Mouse (Mus musculus): Measurements from ENCODE around the gene Apopt1. TPM values are rescaled to one million over a fixed set of nuclear protein-coding genes. Genes with fewer than 3 reads are reported as not detected.

The Apopt1 gene
- polyA plus RNA-seq, 1 experiment from 2014 or later, result 69.6 TPM

GRCm38 (mm10) chr12:111756082-111756697 is 43.1 kb downstream of the Apopt1 start:
- no peak for ATAC-seq (ENCODE audit: low read depth)
- H3K4me1 ChIP-seq (ENCODE audit: control insufficient read depth, insufficient read depth, low read length), result peaks cover 18% of the 10 kb centered on the region
- H3K9me3 ChIP-seq (ENCODE audit: control insufficient read depth, low read length), result no peaks in the 10 kb centered on the region
- no peak overlapping the region for H3K27ac ChIP-seq (ENCODE audit: low read depth, low read length)
- no peak overlapping the region for H3K9ac ChIP-seq (replicated peaks; ENCODE audit: low read depth, low read length)
- H3K27me3 ChIP-seq (ENCODE audit: control insufficient read depth, insufficient read depth, low read length), result no peaks in the 10 kb centered on the region
- H3K4me3 ChIP-seq (ENCODE audit: low read depth, low read length), result no peak overlapping the region
- no peaks in the 10 kb centered on the region for H3K36me3 ChIP-seq (ENCODE audit: control insufficient read depth, insufficient read depth, low read length)
- WGBS, result 61% methylated on average over 4 of the region's 4 CpGs
- H3K4me2 ChIP-seq (ENCODE audit: low read depth, low read length), result no peak overlapping the region

- 48% methylated on average over 5 of the region's 5 CpGs for WGBS
Observed at GRCm38 (mm10) chr12:111756698-111757082, 43.6 kb downstream of the Apopt1 start.

GRCm38 (mm10) chr12:111757561-111758325 is 44.7 kb downstream of the Apopt1 start:
- H3K4me2 ChIP-seq (ENCODE audit: low read depth, low read length), result peak overlapping the region; percentile 99
- 34% methylated on average over 10 of the region's 10 CpGs for WGBS
- H3K9ac ChIP-seq (replicated peaks; ENCODE audit: low read depth, low read length), result peak overlapping the region; percentile 97
- H3K4me1 ChIP-seq (ENCODE audit: control insufficient read depth, insufficient read depth, low read length), result peaks cover 29% of the 10 kb centered on the region
- no peaks in the 10 kb centered on the region for H3K27me3 ChIP-seq (ENCODE audit: control insufficient read depth, insufficient read depth, low read length)
- peak overlapping the region; percentile 97 for H3K27ac ChIP-seq (ENCODE audit: low read depth, low read length)
- peak overlapping the region; percentile 88 for H3K4me3 ChIP-seq (ENCODE audit: low read depth, low read length)
- no peak for ATAC-seq (ENCODE audit: low read depth)
- no peaks in the 10 kb centered on the region for H3K9me3 ChIP-seq (ENCODE audit: control insufficient read depth, low read length)
- no peaks in the 10 kb centered on the region for H3K36me3 ChIP-seq (ENCODE audit: control insufficient read depth, insufficient read depth, low read length)

More at GRCm38 (mm10) chr12:111756698-111757082, 43.6 kb downstream of the Apopt1 start:
- Histone ChIP-seq H3K27ac (ENCODE audit: low read depth, low read length) (no peak overlapping the region), H3K4me3 (ENCODE audit: low read depth, low read length) (no peak overlapping the region), H3K4me1 (ENCODE audit: control insufficient read depth, insufficient read depth, low read length) (peaks cover 22% of the 10 kb centered on the region), H3K4me2 (ENCODE audit: low read depth, low read length) (no peak overlapping the region), H3K9me3 (ENCODE audit: control insufficient read depth, low read length) (no peaks in the 10 kb centered on the region), H3K36me3 (ENCODE audit: control insufficient read depth, insufficient read depth, low read length) (no peaks in the 10 kb centered on the region), H3K27me3 (ENCODE audit: control insufficient read depth, insufficient read depth, low read length) (no peaks in the 10 kb centered on the region), H3K9ac (replicated peaks; ENCODE audit: low read depth, low read length) (no peak overlapping the region)
- ATAC-seq (ENCODE audit: low read depth), result no peak

DNA sequence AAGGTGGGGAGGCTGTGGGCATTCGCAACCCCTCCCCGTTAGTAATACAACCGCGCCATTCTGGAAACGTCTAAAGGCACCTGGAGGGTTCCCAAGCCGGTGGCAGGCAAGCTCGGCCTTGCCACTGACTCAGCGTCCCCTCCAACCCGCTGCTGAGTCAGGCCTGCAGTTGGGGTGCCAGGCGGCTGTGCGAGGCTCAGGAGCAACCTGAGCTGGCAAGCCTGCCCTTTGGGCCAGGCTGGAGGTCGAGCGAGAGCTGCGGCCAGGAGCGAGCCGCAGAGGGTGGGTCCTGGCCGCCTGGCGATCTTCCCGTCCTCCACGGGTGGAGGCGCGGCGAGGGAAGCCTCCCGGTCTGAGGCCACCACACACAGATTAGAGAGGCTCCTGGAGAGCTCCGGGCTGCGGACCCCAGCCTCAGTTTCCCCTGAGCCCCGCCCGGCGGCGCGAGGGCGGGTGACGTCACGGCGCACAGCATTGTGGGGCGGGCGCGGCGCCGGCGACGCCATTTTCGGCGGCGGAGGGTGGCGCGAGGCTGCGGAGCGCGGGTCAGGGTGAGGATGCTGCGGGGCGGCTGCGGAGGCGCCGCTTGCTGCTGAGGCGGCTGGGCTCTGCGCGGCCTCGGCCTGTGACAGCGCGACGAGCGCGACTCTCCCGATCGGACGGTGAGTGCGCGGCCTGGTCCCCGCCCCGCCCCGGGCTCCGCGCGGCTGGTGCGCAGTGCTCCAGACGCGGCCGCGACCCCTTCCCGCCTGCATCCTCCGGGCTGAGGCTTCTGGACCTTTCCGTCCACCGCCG is 45.5 kb downstream of the Apopt1 start, which contains the start of gene Klc1:
Gene Klc1, plus strand, starts transcription at position 469 of the 795 bp plus-strand sequence.
- Histone ChIP-seq H3K27ac (ENCODE audit: low read depth, low read length) (peak within 1 kb of the TSS; percentile 97), H3K4me2 (ENCODE audit: low read depth, low read length) (peak within 1 kb of the TSS; percentile 99), H3K9me3 (ENCODE audit: control insufficient read depth, low read length) (no peaks in the 10 kb centered on the region), H3K9ac (replicated peaks; ENCODE audit: low read depth, low read length) (peak within 1 kb of the TSS; percentile 97), H3K4me3 (ENCODE audit: low read depth, low read length) (peak within 1 kb of the TSS; percentile 88), H3K36me3 (ENCODE audit: control insufficient read depth, insufficient read depth, low read length) (no peaks in the 10 kb centered on the region), H3K27me3 (ENCODE audit: control insufficient read depth, insufficient read depth, low read length) (no peaks in the 10 kb centered on the region), H3K4me1 (ENCODE audit: control insufficient read depth, insufficient read depth, low read length) (peaks cover 29% of the 10 kb centered on the region)
- under 1% methylated on average over 62 of the region's 85 CpGs for WGBS
- ATAC-seq (ENCODE audit: low read depth), result peak; percentile 81

- under 1% methylated on average over 33 of the region's 35 CpGs for WGBS
- Histone ChIP-seq H3K27ac (ENCODE audit: low read depth, low read length) (peak overlapping the region; percentile 97), H3K27me3 (ENCODE audit: control insufficient read depth, insufficient read depth, low read length) (no peaks in the 10 kb centered on the region), H3K4me1 (ENCODE audit: control insufficient read depth, insufficient read depth, low read length) (peaks cover 29% of the 10 kb centered on the region), H3K4me2 (ENCODE audit: low read depth, low read length) (peak overlapping the region; percentile 99), H3K4me3 (ENCODE audit: low read depth, low read length) (peak overlapping the region; percentile 88), H3K9ac (replicated peaks; ENCODE audit: low read depth, low read length) (peak overlapping the region; percentile 97), H3K36me3 (ENCODE audit: control insufficient read depth, insufficient read depth, low read length) (no peaks in the 10 kb centered on the region), H3K9me3 (ENCODE audit: control insufficient read depth, low read length) (no peaks in the 10 kb centered on the region)
- ATAC-seq (ENCODE audit: low read depth), result peak; percentile 62
Observed at GRCm38 (mm10) chr12:111759176-111760061, 46.4 kb downstream of the Apopt1 start.

DNA sequence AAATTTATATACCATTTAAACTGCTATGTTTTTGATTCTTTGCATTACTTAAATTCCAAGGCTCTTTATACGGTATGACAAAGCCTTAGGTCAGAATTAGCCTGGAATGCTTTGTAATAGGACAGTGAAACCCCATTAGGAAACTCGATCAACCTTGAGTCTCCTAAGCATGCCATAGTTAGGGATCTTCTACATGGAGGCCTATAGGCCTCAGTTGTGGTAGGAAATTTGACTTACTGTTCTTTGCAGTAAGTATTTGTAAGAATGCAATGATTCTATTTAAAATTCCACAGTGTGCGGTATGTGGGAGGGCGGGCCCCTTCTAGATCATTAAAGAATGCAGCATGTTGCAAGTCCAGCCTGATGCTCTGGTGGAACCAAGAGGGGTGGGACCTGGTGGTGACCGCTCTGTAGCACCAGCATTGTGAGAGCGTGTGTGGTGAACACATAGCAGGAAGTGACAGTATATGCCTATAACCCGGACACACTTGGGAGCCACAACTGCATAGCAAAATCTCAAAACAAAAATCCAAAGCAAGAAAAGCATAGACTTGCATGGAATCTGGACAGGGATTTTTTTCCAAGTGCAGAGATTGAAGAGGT is 47.3 kb downstream of the Apopt1 start:
- H3K4me3 ChIP-seq (ENCODE audit: low read depth, low read length), result peak overlapping the region; percentile 88
- H3K9ac ChIP-seq (replicated peaks; ENCODE audit: low read depth, low read length), result 0 out of 2 replicates have a peak overlapping the region, but pooled peaks have one; percentile 0
- H3K9me3 ChIP-seq (ENCODE audit: control insufficient read depth, low read length), result no peaks in the 10 kb centered on the region
- H3K27ac ChIP-seq (ENCODE audit: low read depth, low read length), result no peak overlapping the region
- H3K27me3 ChIP-seq (ENCODE audit: control insufficient read depth, insufficient read depth, low read length), result no peaks in the 10 kb centered on the region
- H3K36me3 ChIP-seq (ENCODE audit: control insufficient read depth, insufficient read depth, low read length), result no peaks in the 10 kb centered on the region
- WGBS, result 72% methylated on average over 7 of the region's 7 CpGs
- peak overlapping the region; percentile 99 for H3K4me2 ChIP-seq (ENCODE audit: low read depth, low read length)
- ATAC-seq (ENCODE audit: low read depth), result no peak
- H3K4me1 ChIP-seq (ENCODE audit: control insufficient read depth, insufficient read depth, low read length), result peaks cover 29% of the 10 kb centered on the region

DNA sequence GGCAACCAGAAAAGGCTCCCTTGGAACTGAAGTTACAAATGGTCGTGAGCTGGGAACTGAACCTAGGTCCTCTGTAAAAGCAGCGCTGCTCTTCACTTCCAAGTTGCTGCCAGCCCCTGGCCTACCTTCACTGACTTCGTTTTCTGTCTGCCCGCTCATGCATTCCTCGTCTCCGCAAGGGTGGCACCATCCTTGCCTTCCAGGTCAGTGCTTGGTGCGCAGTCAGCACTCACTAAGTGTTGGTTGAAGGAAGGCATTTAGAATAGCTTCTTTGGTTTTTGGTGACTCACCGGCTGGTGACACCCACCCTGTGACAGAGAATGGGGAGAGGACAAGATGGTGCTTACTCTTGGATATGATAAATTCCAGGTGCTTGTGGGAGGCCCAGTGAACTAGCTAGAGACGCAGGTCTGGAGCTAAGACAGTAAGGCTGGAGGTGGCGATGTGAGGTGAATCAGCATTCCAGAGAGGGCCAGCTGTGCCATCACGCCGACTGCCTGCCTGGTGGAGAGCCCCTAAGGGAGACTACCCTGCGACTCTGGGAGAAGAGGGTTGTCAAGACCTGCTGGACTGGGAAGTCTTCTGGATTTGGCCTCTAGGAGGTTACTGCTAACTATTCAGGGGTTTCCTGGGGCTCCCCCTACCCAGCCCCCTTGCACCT is 49.7 kb downstream of the Apopt1 start:
- H3K4me1 ChIP-seq (ENCODE audit: control insufficient read depth, insufficient read depth, low read length), result peaks cover 44% of the 10 kb centered on the region
- no peaks in the 10 kb centered on the region for H3K36me3 ChIP-seq (ENCODE audit: control insufficient read depth, insufficient read depth, low read length)
- H3K9me3 ChIP-seq (ENCODE audit: control insufficient read depth, low read length), result no peaks in the 10 kb centered on the region
- H3K4me3 ChIP-seq (ENCODE audit: low read depth, low read length), result no peak overlapping the region
- 89% methylated on average over 13 of the region's 13 CpGs for WGBS
- H3K27me3 ChIP-seq (ENCODE audit: control insufficient read depth, insufficient read depth, low read length), result no peaks in the 10 kb centered on the region
- H3K27ac ChIP-seq (ENCODE audit: low read depth, low read length), result no peak overlapping the region
- ATAC-seq (ENCODE audit: low read depth), result no peak
- H3K9ac ChIP-seq (replicated peaks; ENCODE audit: low read depth, low read length), result no peak overlapping the region
- H3K4me2 ChIP-seq (ENCODE audit: low read depth, low read length), result no peak overlapping the region
